In the genomic region with DNA sequence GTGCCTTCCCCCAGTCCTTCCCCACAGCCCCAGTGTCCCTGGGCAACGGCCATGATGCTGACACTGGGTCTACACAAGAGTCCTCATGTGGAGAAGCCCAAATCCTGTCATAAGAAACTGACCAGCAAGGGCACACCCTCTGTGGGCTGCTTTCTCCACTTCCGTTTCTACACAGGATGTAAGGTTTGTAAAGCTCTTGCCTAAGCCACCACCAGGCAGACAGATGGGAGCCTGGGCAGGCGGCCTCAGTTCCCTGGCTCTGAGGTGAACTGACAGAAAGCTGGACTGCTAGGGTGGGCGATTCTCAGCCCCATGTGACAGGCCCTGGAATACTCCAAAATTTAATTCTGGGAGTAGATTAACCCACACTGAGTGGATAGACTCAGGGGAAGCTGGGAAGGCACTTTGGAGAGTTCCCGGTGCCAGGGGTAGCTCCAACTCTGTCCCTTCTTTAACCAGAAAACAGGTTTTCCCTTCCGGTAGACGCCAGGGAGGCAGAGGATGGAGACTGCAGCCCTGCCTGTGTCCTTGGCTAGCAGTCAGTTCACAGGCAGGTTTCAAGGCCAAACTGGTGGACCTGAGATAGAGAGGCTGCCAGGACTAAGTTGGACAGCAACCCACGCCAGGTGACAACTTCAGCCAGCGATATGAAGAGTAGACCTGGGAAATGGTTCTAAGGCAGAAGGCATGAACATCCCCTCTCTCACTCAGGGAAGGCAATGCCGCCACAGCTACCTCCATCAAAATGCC, we compare ENCODE assay signal across 18 mouse cellular contexts. TPM values are rescaled to one million over a fixed set of nuclear protein-coding genes. Genes with fewer than 3 reads are reported as not detected.
DNase-seq lines count a peak whose midpoint lies in the region; ATAC-seq lines count a peak whose summit lies in the region.
"Had no signal": no experiment of that assay in that cellular context is flagged by ENCODE, and none has a peak within 500 bp of the region (broad histone marks: within the 10 kb centered on the region; RNA-seq: fewer than 3 reads in every experiment).

No protein-coding gene starts in this region.

- H3K9ac ChIP-seq in hindbrain, embryonic 14.5 days, result no peak overlapping the region
- H3K9ac ChIP-seq: liver, embryonic 14.5 days had no signal

- WGBS in macrophage (ENCODE audit: missing documents), result 50% methylated on average over 10 of the region's 10 CpGs
- 85% methylated on average over 10 of the region's 10 CpGs for WGBS in hindbrain, embryonic 14.5 days
- WGBS in limb, embryonic 10.5 days, result 79% methylated on average over 10 of the region's 10 CpGs

- H3K4me2 ChIP-seq in hindbrain, embryonic 14.5 days (replicated peaks), result no peak overlapping the region

- no peak overlapping the region for H3K4me3 ChIP-seq in macrophage (ENCODE audit: inconsistent target)
- H3K4me3 ChIP-seq in hindbrain, embryonic 14.5 days (replicated peaks; ENCODE audit: low read length), result no peak overlapping the region
- no peak overlapping the region for H3K4me3 ChIP-seq in limb, embryonic 10.5 days
- H3K4me3 ChIP-seq: embryonic facial prominence, embryonic 10.5 days; erythroblast, embryonic 14.5 days had no signal

- H3K27ac ChIP-seq in macrophage, result 0 out of 2 replicates have a peak overlapping the region, but pooled peaks have one; percentile 12
- no peak overlapping the region for H3K27ac ChIP-seq in hindbrain, embryonic 14.5 days
- H3K27ac ChIP-seq in limb, embryonic 10.5 days, result no peak overlapping the region
- H3K27ac ChIP-seq: embryonic facial prominence, embryonic 10.5 days; liver, embryonic 14.5 days had no signal

- H3K36me3 ChIP-seq in macrophage (ENCODE audit: inconsistent target), result no peaks in the 10 kb centered on the region; the same call in 1 of the 2 replicates
- H3K36me3 ChIP-seq in hindbrain, embryonic 14.5 days (replicated peaks; ENCODE audit: control insufficient read depth, insufficient read depth), result peaks cover 24% of the 10 kb centered on the region
- H3K36me3 ChIP-seq in limb, embryonic 10.5 days, result no peaks in the 10 kb centered on the region
- H3K36me3 ChIP-seq: embryonic facial prominence, embryonic 10.5 days had no signal

- H3K4me1 ChIP-seq in hindbrain, embryonic 14.5 days (replicated peaks; ENCODE audit: control insufficient read depth, insufficient read depth, low read length), result no peaks in the 10 kb centered on the region
- H3K4me1 ChIP-seq in limb, embryonic 10.5 days, result no peaks in the 10 kb centered on the region
- H3K4me1 ChIP-seq: embryonic facial prominence, embryonic 10.5 days had no signal

- no peak for ATAC-seq in hindbrain, embryonic 14.5 days (ENCODE audit: low FRiP score)
- ATAC-seq: hindbrain, embryonic 16.5 days had no signal

- peak; percentile 22 for DNase-seq in thymus, postnatal 0 days (ENCODE audit: low spot score)
- no peak for DNase-seq in thymus, postnatal 4 days
- peak; percentile 61 to 75 for DNase-seq in cerebellum, postnatal 14 days
- no peak for DNase-seq in hindbrain, embryonic 14.5 days (ENCODE audit: low spot score)
- no peak for DNase-seq in limb, embryonic 10.5 days (ENCODE audit: low spot score)
- DNase-seq in right cerebral cortex, postnatal 36 days (ENCODE audit: low spot score in 2 of 2), result no peak
- DNase-seq: adrenal gland, postnatal 14 days; gastrocnemius, postnatal 10 days; heart, postnatal 10 days; kidney, adult 11 months; kidney, postnatal 4 days; right cerebral cortex, postnatal 25 days had no signal

- no peaks in the 10 kb centered on the region for H3K79me2 ChIP-seq in macrophage (ENCODE audit: inconsistent target)

- H3K9me3 ChIP-seq in hindbrain, embryonic 14.5 days (ENCODE audit: control insufficient read depth, low read length), result no peaks in the 10 kb centered on the region
- no peaks in the 10 kb centered on the region for H3K9me3 ChIP-seq in limb, embryonic 10.5 days (replicated peaks)
- H3K9me3 ChIP-seq: embryonic facial prominence, embryonic 10.5 days had no signal

- H3K27me3 ChIP-seq in hindbrain, embryonic 14.5 days (ENCODE audit: control insufficient read depth, insufficient read depth, low read length), result no peaks in the 10 kb centered on the region
- 0 out of 2 replicates have a peak, but pooled peaks cover 5% of the 10 kb centered on the region for H3K27me3 ChIP-seq in limb, embryonic 10.5 days (ENCODE audit: low read depth, poor library complexity, severe bottlenecking)

RNA-seq across cellular contexts. Expression of gene Rab3d, which starts 8.3 kb away (rescaled TPM):
- 14.3 and 14.7 TPM in 2 replicates for polyA plus RNA-seq in thymus, postnatal 0 days (2015; fragmentation: Nextera tagmentation; extraction: Ambion mirVana)
- 10 to 100 TPM in 1 of 26 experiments, 1 to 10 TPM in 18, under 1 TPM in 6, not detected in 1; 0.20 to 11.4 (median 2.0) TPM for total RNA-seq in macrophage (2018; cell fraction: chromatin; rRNA removed)
- 10 to 100 TPM; 10.6 to 21.1 (median 13.3) TPM for total RNA-seq in macrophage (2018; cell fraction: cytosol; rRNA removed)
- 10 to 100 TPM in 4 of 26 experiments, 1 to 10 TPM in 22; 3.3 to 11.7 (median 6.5) TPM for total RNA-seq in macrophage (2018; cell fraction: nucleus; rRNA removed)
- polyA plus RNA-seq in macrophage (2018), result 12.4 to 19.7 TPM (median 16.8 TPM) in 3 replicates
- polyA plus RNA-seq in hindbrain, embryonic 14.5 days (2014; fragmentation: Nextera tagmentation; extraction: Ambion mirVana), result 15.2 and 17.3 TPM in 2 replicates
- 2.7 and 5.0 TPM in 2 replicates for polyA plus RNA-seq in limb, embryonic 10.5 days (2016; fragmentation: Nextera tagmentation; extraction: Ambion mirVana)

RNA-seq across cellular contexts. Expression of gene Ccdc159, which starts 17.6 kb away (rescaled TPM):
- 0.24 and 0.40 TPM in 2 replicates for polyA plus RNA-seq in thymus, postnatal 0 days (2015; fragmentation: Nextera tagmentation; extraction: Ambion mirVana)
- 10 to 100 TPM in 20 of 26 experiments, 1 to 10 TPM in 6; 7.1 to 19.0 (median 12.5) TPM for total RNA-seq in macrophage (2018; cell fraction: chromatin; rRNA removed)
- 1 to 10 TPM in 13 of 26 experiments, under 1 TPM in 13; 0.62 to 1.6 (median 1.0) TPM for total RNA-seq in macrophage (2018; cell fraction: cytosol; rRNA removed)
- 10 to 100 TPM in 1 of 26 experiments, 1 to 10 TPM in 25; 1.4 to 11.4 (median 4.2) TPM for total RNA-seq in macrophage (2018; cell fraction: nucleus; rRNA removed)
- 0.63 to 1.3 TPM (median 1.1 TPM) in 3 replicates for polyA plus RNA-seq in macrophage (2018)
- 5.6 and 8.3 TPM in 2 replicates for polyA plus RNA-seq in hindbrain, embryonic 14.5 days (2014; fragmentation: Nextera tagmentation; extraction: Ambion mirVana)
- polyA plus RNA-seq in limb, embryonic 10.5 days (2016; fragmentation: Nextera tagmentation; extraction: Ambion mirVana), result 3.0 and 3.9 TPM in 2 replicates
- total RNA-seq: CH12.LX had no signal
- polyA plus RNA-seq: erythroblast, embryonic 14.5 days had no signal

RNA-seq across cellular contexts. Expression of gene Tmem205, which starts 17.7 kb away (rescaled TPM):
- polyA plus RNA-seq in thymus, postnatal 0 days (2015; fragmentation: Nextera tagmentation; extraction: Ambion mirVana), result 29.6 and 31.1 TPM in 2 replicates
- total RNA-seq in macrophage (2018; cell fraction: chromatin; rRNA removed), result 10 to 100 TPM in 13 of 26 experiments, 1 to 10 TPM in 13; 1.2 to 40.1 (median 10.5) TPM
- 10 to 100 TPM; 29.1 to 56.4 (median 38.6) TPM for total RNA-seq in macrophage (2018; cell fraction: cytosol; rRNA removed)
- total RNA-seq in macrophage (2018; cell fraction: nucleus; rRNA removed), result 10 to 100 TPM in 25 of 26 experiments, 1 to 10 TPM in 1; 10.0 to 47.0 (median 18.5) TPM
- polyA plus RNA-seq in macrophage (2018), result 14.3 to 71.0 TPM (median 48.2 TPM) in 3 replicates
- polyA plus RNA-seq in hindbrain, embryonic 14.5 days (2014; fragmentation: Nextera tagmentation; extraction: Ambion mirVana), result 45.2 and 58.9 TPM in 2 replicates
- 31.1 and 33.5 TPM in 2 replicates for polyA plus RNA-seq in limb, embryonic 10.5 days (2016; fragmentation: Nextera tagmentation; extraction: Ambion mirVana)

RNA-seq across cellular contexts. Expression of gene Plppr2, which starts 27.2 kb away (rescaled TPM):
- polyA plus RNA-seq in thymus, postnatal 0 days (2015; fragmentation: Nextera tagmentation; extraction: Ambion mirVana), result 0.36 and 0.51 TPM in 2 replicates
- total RNA-seq in macrophage (2018; cell fraction: chromatin; rRNA removed), result 1 to 10 TPM; 2.5 to 8.0 (median 4.6) TPM
- 1 to 10 TPM in 7 of 26 experiments, under 1 TPM in 19; 0.33 to 1.4 (median 0.88) TPM for total RNA-seq in macrophage (2018; cell fraction: cytosol; rRNA removed)
- total RNA-seq in macrophage (2018; cell fraction: nucleus; rRNA removed), result 1 to 10 TPM; 1.8 to 5.5 (median 3.6) TPM
- 0.36 to 1.4 TPM (median 0.91 TPM) in 3 replicates for polyA plus RNA-seq in macrophage (2018)
- polyA plus RNA-seq in hindbrain, embryonic 14.5 days (2014; fragmentation: Nextera tagmentation; extraction: Ambion mirVana), result 90.6 and 102 TPM in 2 replicates
- polyA plus RNA-seq in limb, embryonic 10.5 days (2016; fragmentation: Nextera tagmentation; extraction: Ambion mirVana), result 6.4 and 7.8 TPM in 2 replicates
- total RNA-seq: CH12.LX had no signal

RNA-seq across cellular contexts. Expression of gene Swsap1, which starts 45.9 kb away (rescaled TPM):
- 5.3 and 5.9 TPM in 2 replicates for polyA plus RNA-seq in thymus, postnatal 0 days (2015; fragmentation: Nextera tagmentation; extraction: Ambion mirVana)
- 1 to 10 TPM in 10 of 26 experiments, under 1 TPM in 5, not detected in 11; 0.40 to 4.0 (median 1.4) TPM for total RNA-seq in macrophage (2018; cell fraction: chromatin; rRNA removed)
- 1 to 10 TPM; 1.4 to 7.9 (median 5.2) TPM for total RNA-seq in macrophage (2018; cell fraction: cytosol; rRNA removed)
- total RNA-seq in macrophage (2018; cell fraction: nucleus; rRNA removed), result 1 to 10 TPM in 19 of 26 experiments, under 1 TPM in 6, not detected in 1; 0.40 to 5.5 (median 1.9) TPM
- 5.2 to 6.3 TPM (median 5.4 TPM) in 3 replicates for polyA plus RNA-seq in macrophage (2018)
- 18.2 and 19.9 TPM in 2 replicates for polyA plus RNA-seq in hindbrain, embryonic 14.5 days (2014; fragmentation: Nextera tagmentation; extraction: Ambion mirVana)
- 7.3 and 8.2 TPM in 2 replicates for polyA plus RNA-seq in limb, embryonic 10.5 days (2016; fragmentation: Nextera tagmentation; extraction: Ambion mirVana)

Comparison
In these comparisons a context has a peak if more than half of its experiments do, and no peak if none do; other contexts are left out.
1. DNase-seq: peak in thymus, postnatal 0 days (single experiment) and cerebellum, postnatal 14 days (2 of 2); none in thymus, postnatal 4 days (single experiment), hindbrain, embryonic 14.5 days (single experiment), limb, embryonic 10.5 days (single experiment) and right cerebral cortex, postnatal 36 days (0 of 2).